Mouse (Mus musculus): ENCODE data around the gene Fyb2. TPM values are rescaled to one million over a fixed set of nuclear protein-coding genes. Genes with fewer than 3 reads are reported as not detected.

The Fyb2 gene
- polyA plus RNA-seq, 1 experiment from 2014 or later, result 0.09 TPM

DNA sequence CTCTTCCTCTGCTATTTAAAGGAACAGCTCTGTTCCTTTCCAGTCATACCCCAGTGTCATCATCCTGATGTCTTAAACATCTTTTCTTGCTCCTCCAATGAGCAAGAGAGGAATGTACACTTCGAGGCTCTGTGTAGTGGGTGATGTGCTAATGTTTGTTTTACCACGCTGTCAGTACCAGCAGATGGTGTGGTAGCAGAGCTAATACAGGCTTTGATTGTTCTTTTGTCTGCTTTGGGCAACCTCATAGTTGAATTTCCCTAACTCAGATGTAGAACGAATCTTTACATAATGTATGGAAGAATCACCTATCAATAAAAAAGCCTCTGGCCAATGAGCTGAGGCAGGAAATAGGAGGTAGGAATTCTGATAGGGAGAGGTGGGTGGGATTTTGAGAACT, 36.0 kb downstream of the Fyb2 start:
- Histone ChIP-seq H3K4me1 (no peaks in the 10 kb centered on the region), H3K36me3 (no peaks in the 10 kb centered on the region), H3K4me3 (no peak overlapping the region), H3K9me3 (replicated peaks) (no peaks in the 10 kb centered on the region), H3K27ac (replicated peaks) (no peak overlapping the region), H3K27me3 (ENCODE audit: low read depth, poor library complexity, severe bottlenecking) (no peaks in the 10 kb centered on the region)
- no peak for DNase-seq (ENCODE audit: low spot score)
- 77% methylated on average over 3 of the region's 3 CpGs for WGBS

DNA sequence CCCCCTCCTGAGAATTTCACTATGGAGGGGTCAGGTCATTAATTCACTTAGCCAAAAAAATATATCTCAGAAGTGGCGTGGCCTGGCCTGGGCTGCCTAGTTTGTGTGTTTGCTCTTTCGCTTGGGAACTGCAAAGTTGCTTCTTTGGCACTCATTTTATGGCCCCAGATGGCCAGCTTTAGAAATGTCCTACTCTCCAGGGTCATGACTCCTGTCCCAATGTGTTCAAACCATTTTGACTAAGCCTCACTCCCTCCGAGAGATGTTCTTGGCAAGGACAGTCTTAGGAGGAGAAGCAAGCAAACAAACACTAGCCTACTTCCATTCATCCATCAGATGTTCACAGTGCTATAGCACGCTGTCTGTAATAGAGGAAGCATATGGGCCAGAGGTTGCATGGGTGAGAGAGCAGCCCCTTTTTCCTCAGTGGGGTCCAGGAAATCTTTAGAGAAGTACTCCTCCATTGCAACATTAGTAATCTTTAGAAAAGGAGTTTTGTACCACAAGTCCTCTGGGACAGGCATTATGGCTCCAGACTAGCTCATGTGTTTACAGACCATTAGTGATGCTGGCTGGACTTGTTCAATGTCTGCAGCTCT, 38.1 kb downstream of the Fyb2 start:
- WGBS, result 84% methylated on average over 4 of the region's 4 CpGs
- no peaks in the 10 kb centered on the region for H3K9me3 ChIP-seq (replicated peaks)

DNA sequence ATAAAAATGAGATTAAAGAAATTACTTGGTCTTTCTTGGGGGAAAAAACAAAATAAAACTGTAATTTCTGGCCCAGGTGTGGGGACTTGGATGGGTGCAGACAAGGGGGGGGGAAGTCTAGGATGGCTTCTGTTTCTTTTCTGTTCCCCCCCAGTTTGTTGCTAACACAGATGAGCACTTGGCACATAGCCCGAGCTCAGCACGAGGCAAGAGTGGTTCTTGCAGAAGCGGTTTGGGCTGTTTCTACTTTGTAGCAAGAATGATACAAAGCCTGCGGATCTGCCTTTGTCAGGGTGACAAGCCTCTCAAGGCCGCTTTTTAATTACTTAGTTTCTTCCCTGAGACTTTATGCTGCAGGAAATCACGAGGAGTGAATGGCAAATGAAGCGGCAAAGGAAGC, 43.4 kb downstream of the Fyb2 start:
- WGBS, result 64% methylated on average over 7 of the region's 7 CpGs
- Histone ChIP-seq H3K4me3 (no peak overlapping the region), H3K36me3 (no peaks in the 10 kb centered on the region), H3K9me3 (replicated peaks) (no peaks in the 10 kb centered on the region), H3K27me3 (ENCODE audit: low read depth, poor library complexity, severe bottlenecking) (no peaks in the 10 kb centered on the region), H3K4me1 (no peaks in the 10 kb centered on the region; the same call in 1 of the 2 replicates), H3K27ac (replicated peaks) (no peak overlapping the region)
- no peak for DNase-seq (ENCODE audit: low spot score)

More for the DNA sequence above, 38.1 kb downstream of the Fyb2 start:
- Histone ChIP-seq H3K27me3 (ENCODE audit: low read depth, poor library complexity, severe bottlenecking) (no peaks in the 10 kb centered on the region), H3K4me1 (no peaks in the 10 kb centered on the region), H3K36me3 (no peaks in the 10 kb centered on the region), H3K4me3 (no peak overlapping the region), H3K27ac (replicated peaks) (no peak overlapping the region)
- no peak for DNase-seq (ENCODE audit: low spot score)

DNA sequence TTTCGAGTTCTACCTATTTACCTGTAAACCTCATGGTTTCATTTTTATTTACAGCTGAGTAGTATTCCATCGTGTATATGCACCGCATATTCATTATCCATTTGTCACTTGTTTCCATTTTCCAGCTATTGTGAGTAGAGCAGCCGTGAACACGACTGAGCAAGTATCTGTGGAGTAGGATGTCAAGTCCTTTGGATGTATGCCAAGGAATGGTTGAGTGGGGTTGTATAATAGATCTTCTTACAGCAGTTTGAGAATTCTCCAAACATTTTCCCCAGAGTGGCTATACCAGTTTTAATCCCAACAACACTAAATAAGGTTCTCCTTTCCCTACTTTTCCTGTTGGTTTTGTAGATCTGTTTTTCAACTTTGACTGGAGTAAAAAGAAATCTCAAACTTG, 48.2 kb downstream of the Fyb2 start:
- no peaks in the 10 kb centered on the region for H3K9me3 ChIP-seq (replicated peaks)
- no peaks in the 10 kb centered on the region for H3K36me3 ChIP-seq
- H3K27me3 ChIP-seq (ENCODE audit: low read depth, poor library complexity, severe bottlenecking), result no peaks in the 10 kb centered on the region
- no peak for DNase-seq (ENCODE audit: low spot score)
- H3K4me3 ChIP-seq, result no peak overlapping the region
- 88% methylated on average over 5 of the region's 5 CpGs for WGBS
- H3K4me1 ChIP-seq, result no peaks in the 10 kb centered on the region; the same call in 1 of the 2 replicates
- H3K27ac ChIP-seq (replicated peaks), result no peak overlapping the region

DNA sequence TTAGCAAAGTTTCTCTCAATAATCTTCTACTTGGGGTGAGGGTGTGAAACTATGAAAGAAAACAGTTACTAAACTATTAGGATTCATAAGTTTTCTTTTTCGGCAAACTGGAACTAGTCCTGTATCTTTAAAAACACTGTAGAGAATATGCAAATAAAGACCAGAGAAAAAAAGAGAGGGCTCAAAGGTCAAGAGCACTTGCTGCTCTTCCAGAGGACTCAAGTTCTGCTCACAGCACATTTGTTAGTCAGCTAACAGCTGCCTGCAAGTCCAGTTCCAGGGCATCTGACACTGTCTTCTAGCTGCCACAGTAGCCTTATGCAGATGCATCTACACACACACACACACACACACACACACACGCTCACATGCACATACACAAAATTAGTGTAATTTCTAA, 59.4 kb downstream of the Fyb2 start:
- no peak for DNase-seq (ENCODE audit: low spot score)
- Histone ChIP-seq H3K27me3 (ENCODE audit: low read depth, poor library complexity, severe bottlenecking) (no peaks in the 10 kb centered on the region), H3K27ac (replicated peaks) (no peak overlapping the region), H3K9me3 (replicated peaks) (no peaks in the 10 kb centered on the region), H3K4me3 (no peak overlapping the region), H3K4me1 (no peaks in the 10 kb centered on the region), H3K36me3 (no peaks in the 10 kb centered on the region)
- WGBS, result 87% methylated on average over 2 of the region's 2 CpGs

DNA sequence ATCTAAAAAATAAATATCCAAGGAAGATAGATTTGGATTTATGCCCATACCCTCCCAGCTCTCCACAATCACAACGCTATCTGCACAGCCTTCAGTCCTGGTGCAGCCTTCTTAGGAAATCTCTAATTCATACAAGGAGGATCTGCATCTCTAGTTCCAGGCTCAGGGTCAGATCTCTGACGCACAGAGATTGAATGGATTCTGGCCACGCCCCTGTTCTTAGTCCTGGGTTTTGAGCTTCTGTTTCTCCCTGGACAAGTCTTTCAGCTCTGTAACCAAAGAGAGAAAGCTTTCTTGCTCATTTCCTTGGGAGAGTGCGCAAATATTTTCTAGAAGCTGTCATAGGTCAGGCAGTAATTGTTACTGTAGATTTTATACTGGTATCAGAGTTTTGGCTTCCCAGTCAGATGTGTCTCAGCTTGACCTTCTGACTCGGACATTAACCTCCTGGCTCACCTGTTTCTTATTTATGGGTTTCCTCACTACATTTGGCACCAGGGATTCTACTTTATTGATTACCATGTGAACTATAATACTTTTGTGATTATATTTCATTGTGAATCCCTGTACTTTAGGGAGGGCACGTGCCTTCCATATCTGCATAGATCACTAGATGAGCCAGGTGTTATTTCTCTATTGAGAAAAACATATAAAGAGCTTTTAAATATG, 62.0 kb downstream of the Fyb2 start:
- H3K4me3 ChIP-seq, result no peak overlapping the region
- no peaks in the 10 kb centered on the region for H3K4me1 ChIP-seq
- 89% methylated on average over 6 of the region's 6 CpGs for WGBS
- no peaks in the 10 kb centered on the region for H3K36me3 ChIP-seq
- H3K27ac ChIP-seq (replicated peaks), result no peak overlapping the region
- no peaks in the 10 kb centered on the region for H3K9me3 ChIP-seq (replicated peaks)
- DNase-seq (ENCODE audit: low spot score), result no peak
- no peaks in the 10 kb centered on the region for H3K27me3 ChIP-seq (ENCODE audit: low read depth, poor library complexity, severe bottlenecking)

DNA sequence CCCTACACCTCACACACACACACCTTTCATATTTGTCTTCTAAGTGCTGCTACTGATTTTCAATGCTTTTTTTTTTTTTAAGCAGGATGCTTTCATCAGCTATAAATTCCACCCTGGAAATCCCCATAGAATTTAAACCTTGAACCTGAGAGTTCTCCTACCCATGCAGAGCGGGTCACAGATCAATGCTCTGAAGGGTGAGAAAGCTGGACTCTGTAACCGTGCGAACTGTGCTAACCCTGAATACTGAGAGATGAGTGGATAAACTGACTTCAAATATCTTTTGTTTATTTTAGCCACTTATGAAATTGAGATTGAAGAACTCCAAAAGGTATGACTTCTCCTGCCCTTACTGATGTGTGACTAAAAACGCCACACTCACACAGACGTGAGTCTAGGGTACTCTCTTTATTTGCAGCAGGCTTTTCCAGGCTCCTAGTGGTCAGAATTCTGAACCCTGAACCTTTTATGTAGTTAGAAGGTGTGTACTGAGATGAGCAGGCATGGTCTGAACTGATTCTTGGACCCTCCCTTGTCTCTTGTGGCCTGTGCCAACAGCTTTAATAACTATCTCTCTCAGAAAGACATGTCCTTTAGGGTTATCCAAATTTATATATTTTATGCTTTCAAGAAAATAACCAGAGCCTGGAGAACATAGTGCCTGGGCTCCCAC, 72.8 kb downstream of the Fyb2 start:
- Histone ChIP-seq H3K27ac (replicated peaks) (no peak overlapping the region), H3K27me3 (ENCODE audit: low read depth, poor library complexity, severe bottlenecking) (no peaks in the 10 kb centered on the region), H3K4me1 (no peaks in the 10 kb centered on the region), H3K36me3 (no peaks in the 10 kb centered on the region), H3K9me3 (replicated peaks) (no peaks in the 10 kb centered on the region), H3K4me3 (no peak overlapping the region)
- 89% methylated on average over 5 of the region's 5 CpGs for WGBS
- no peak for DNase-seq (ENCODE audit: low spot score)

DNA sequence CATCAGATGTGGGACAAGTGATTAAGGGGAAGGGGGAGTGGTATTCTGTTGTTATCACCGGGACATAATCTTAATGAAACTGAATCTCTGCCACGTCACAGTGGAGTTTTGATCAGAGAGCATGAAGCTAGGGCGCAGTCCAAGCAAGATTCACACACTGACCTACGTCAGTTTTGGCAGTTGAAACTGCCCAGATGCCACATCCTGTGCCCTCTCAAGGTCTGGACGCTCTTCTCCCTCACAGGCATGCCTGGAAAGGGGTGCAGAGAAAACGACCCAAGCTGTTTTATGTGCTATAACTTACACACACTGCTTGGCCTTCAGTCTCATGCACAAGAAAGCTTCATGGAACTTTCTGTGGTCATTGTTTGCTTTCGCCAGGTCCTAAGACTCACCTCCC, 74.4 kb downstream of the Fyb2 start:
- WGBS, result 87% methylated on average over 7 of the region's 7 CpGs
- H3K4me3 ChIP-seq, result no peak overlapping the region
- no peaks in the 10 kb centered on the region for H3K27me3 ChIP-seq (ENCODE audit: low read depth, poor library complexity, severe bottlenecking)
- DNase-seq (ENCODE audit: low spot score), result no peak
- no peaks in the 10 kb centered on the region for H3K36me3 ChIP-seq
- H3K27ac ChIP-seq (replicated peaks), result no peak overlapping the region
- H3K9me3 ChIP-seq (replicated peaks), result no peaks in the 10 kb centered on the region
- H3K4me1 ChIP-seq, result 0 out of 2 replicates have a peak, but pooled peaks cover 3% of the 10 kb centered on the region

DNA sequence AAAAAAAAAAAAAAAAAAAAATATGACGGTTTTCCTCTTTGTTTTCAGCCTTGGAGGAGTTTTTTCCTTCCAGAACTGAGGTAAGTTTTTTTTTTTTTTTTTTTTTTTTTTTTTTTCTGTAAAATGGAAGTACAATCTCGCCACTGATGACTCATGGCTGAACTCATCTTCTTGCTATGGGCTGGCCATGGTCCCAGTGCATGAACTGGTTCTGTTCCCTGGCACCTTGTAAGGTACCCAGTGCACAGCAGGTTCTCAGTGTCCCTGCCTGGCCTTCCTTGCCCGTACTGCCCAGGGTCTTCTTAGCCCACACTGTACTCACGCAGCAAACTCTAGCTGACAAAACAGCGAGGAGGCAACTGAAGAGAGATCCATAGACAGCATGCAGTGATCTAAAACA, 74.8 kb downstream of the Fyb2 start:
- no peaks in the 10 kb centered on the region for H3K27me3 ChIP-seq (ENCODE audit: low read depth, poor library complexity, severe bottlenecking)
- H3K4me1 ChIP-seq, result 0 out of 2 replicates have a peak, but pooled peaks cover 3% of the 10 kb centered on the region
- no peaks in the 10 kb centered on the region for H3K9me3 ChIP-seq (replicated peaks)
- no peaks in the 10 kb centered on the region for H3K36me3 ChIP-seq
- DNase-seq (ENCODE audit: low spot score), result no peak
- no peak overlapping the region for H3K27ac ChIP-seq (replicated peaks)
- WGBS, result 90% methylated on average over 5 of the region's 5 CpGs
- H3K4me3 ChIP-seq, result no peak overlapping the region

DNA sequence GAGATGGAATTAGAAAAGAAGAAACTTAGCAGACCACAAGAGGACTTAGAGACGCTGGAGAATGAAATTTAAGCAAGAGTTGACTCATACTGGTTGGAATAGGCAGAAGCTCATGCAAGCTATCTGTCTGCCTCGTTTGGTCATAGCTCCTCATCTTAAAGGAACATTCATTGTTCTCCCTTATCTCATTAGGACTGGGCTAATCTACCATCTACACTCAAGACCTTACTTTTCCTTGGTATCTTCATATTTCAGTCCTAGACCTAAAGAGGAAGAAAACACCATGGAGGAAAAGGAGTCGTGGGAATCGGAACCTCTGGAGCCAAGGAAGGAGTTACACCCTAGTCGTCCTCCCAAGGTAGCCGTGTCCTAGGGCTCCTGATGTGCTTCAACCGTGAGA, 75.5 kb downstream of the Fyb2 start:
- H3K9me3 ChIP-seq (replicated peaks), result no peaks in the 10 kb centered on the region
- 0 out of 2 replicates have a peak, but pooled peaks cover 3% of the 10 kb centered on the region for H3K4me1 ChIP-seq
- H3K27ac ChIP-seq (replicated peaks), result no peak overlapping the region
- no peak for DNase-seq (ENCODE audit: low spot score)
- H3K4me3 ChIP-seq, result no peak overlapping the region
- H3K36me3 ChIP-seq, result no peaks in the 10 kb centered on the region
- WGBS, result 91% methylated on average over 7 of the region's 7 CpGs
- H3K27me3 ChIP-seq (ENCODE audit: low read depth, poor library complexity, severe bottlenecking), result no peaks in the 10 kb centered on the region

DNA sequence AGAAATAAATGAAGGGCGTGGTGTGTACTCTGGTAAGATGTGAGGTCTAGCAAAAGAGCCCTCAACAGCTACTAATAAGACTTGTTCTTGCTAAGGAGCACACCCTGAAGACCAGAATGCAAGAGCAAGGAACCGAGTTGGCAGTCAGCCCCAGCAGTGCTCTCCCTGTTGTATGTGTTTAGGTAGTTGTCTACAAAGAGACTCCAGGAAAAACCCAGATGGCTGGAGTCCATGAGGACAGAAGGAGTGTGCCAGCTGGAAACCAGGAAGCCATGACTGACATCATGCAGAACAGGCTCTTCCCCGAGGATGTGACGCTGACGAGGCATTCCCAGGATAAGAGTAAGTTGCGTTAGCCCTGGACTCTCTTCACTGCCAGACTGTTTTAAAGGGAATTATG, 76.8 kb downstream of the Fyb2 start:
- Histone ChIP-seq H3K27me3 (ENCODE audit: low read depth, poor library complexity, severe bottlenecking) (no peaks in the 10 kb centered on the region), H3K4me3 (no peak overlapping the region), H3K27ac (replicated peaks) (no peak overlapping the region), H3K4me1 (0 out of 2 replicates have a peak, but pooled peaks cover 3% of the 10 kb centered on the region), H3K9me3 (replicated peaks) (no peaks in the 10 kb centered on the region), H3K36me3 (no peaks in the 10 kb centered on the region)
- 90% methylated on average over 6 of the region's 6 CpGs for WGBS
- DNase-seq (ENCODE audit: low spot score), result no peak

DNA sequence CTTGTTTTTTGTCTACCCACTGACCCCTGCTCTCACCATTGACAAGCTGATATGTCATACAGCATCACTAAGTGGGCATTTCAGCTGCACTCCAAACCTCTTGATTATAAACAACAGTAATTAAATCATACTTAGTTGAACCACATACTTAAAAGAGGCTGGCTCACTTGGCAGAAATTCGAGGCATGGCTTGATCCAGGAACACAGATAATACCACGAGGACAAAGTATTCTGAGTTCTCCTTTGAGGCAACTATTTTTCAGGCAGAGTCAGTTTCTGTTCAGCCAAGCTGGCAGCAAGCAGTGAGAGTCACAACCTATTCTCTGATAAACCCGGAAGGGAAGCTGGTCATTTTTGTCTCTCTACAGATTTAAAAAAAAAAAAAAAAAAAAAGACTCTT, 77.4 kb downstream of the Fyb2 start:
- H3K4me3 ChIP-seq, result no peak overlapping the region
- no peak overlapping the region for H3K27ac ChIP-seq (replicated peaks)
- H3K36me3 ChIP-seq, result no peaks in the 10 kb centered on the region
- 0 out of 2 replicates have a peak, but pooled peaks cover 3% of the 10 kb centered on the region for H3K4me1 ChIP-seq
- no peak for DNase-seq (ENCODE audit: low spot score)
- no peaks in the 10 kb centered on the region for H3K27me3 ChIP-seq (ENCODE audit: low read depth, poor library complexity, severe bottlenecking)
- 89% methylated on average over 3 of the region's 3 CpGs for WGBS
- H3K9me3 ChIP-seq (replicated peaks), result no peaks in the 10 kb centered on the region

DNA sequence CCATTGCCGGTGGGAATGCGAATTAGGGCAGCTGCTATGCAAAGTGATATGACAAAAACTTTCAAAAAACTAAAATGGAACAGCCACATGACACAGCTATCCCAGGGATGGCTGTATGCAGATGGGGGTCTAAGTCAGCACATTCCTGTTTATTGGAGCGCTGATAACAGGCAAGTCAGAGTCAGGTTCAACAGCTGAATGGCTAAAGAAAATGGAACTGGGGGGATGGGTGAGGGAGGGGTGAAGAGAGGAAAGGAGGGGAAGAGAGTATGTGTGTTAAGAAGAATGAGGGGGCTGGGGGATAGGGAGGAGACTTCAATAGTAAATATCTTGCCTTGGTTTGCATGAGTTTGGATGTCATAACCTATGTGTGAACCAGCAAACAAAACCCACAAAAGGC, 79.0 kb downstream of the Fyb2 start:
- no peaks in the 10 kb centered on the region for H3K9me3 ChIP-seq (replicated peaks)
- no peaks in the 10 kb centered on the region for H3K36me3 ChIP-seq
- 0 out of 2 replicates have a peak, but pooled peaks cover 3% of the 10 kb centered on the region for H3K4me1 ChIP-seq
- DNase-seq (ENCODE audit: low spot score), result no peak
- H3K27ac ChIP-seq (replicated peaks), result no peak overlapping the region
- H3K27me3 ChIP-seq (ENCODE audit: low read depth, poor library complexity, severe bottlenecking), result no peaks in the 10 kb centered on the region
- WGBS, result 89% methylated on average over 3 of the region's 3 CpGs
- H3K4me3 ChIP-seq, result no peak overlapping the region

Data from midbrain, embryonic 10.5 days (tissue).